Mouse (Mus musculus) kidney, adult 2 months (tissue): ENCODE measurements around the gene Sec14l5. TPM values are rescaled to one million over a fixed set of nuclear protein-coding genes. Genes with fewer than 3 reads are reported as not detected.

Experiments
- DNase-seq: peaks from one replicate; pipeline ENCODE4 v3.0.0; 2021
- H3K27ac ChIP-seq: fragments of 200-500 bp; 2 replicates; pipeline ENCODE4 v1.5.1; 2012; ENCODE audit warnings: low read depth, low read length, control low read depth, inconsistent platforms; ENCODE audit not compliant: insufficient read depth
- H3K27me3 ChIP-seq: fragments of 200-500 bp; replicated peaks from 2 replicates; pipeline ENCODE4 v1.6.1; 2012; ENCODE audit warnings: mild to moderate bottlenecking, moderate library complexity, low read length, inconsistent platforms; ENCODE audit not compliant: control insufficient read depth, insufficient read depth
- H3K36me3 ChIP-seq: fragments of 200-500 bp; 2 replicates; pipeline ENCODE4 v1.6.1; 2012; ENCODE audit warnings: mild to moderate bottlenecking, moderate library complexity, low read length, inconsistent platforms; ENCODE audit not compliant: control insufficient read depth, insufficient read depth
- H3K4me1 ChIP-seq: fragments of 200-500 bp; 2 replicates; pipeline ENCODE4 v1.6.1; 2011; ENCODE audit warnings: low read length; ENCODE audit not compliant: control insufficient read depth, insufficient read depth
- H3K4me3 ChIP-seq: fragments of 200-500 bp; 2 replicates; pipeline ENCODE4 v1.5.1; 2011; ENCODE audit warnings: mild to moderate bottlenecking, low read depth, low read length, control low read depth; ENCODE audit not compliant: insufficient read depth
- CTCF ChIP-seq: fragments of 200-500 bp; conservative IDR thresholded peaks from 2 replicates; pipeline ENCODE4 v1.5.1; 2011; ENCODE audit warnings: low read depth, mild to moderate bottlenecking, control low read depth, low read length, moderate library complexity, mixed read lengths; ENCODE audit not compliant: insufficient read depth, insufficient read length
- POLR2A ChIP-seq: fragments of 200-500 bp; IDR thresholded peaks from one replicate; pipeline ENCODE4 v1.6.1; 2011; ENCODE audit warnings: low read depth, low read length, control low read depth
- WGBS: fragments of 180-500 bp; shearing (Covaris S2); methylation state at CpG from one replicate; pipeline ENCODE4 v1.1.7; 2018; 5-methylcytosine and 5-hydroxymethylcytosine counted together
- polyA plus RNA-seq: library from polyadenylated mRNA; depleted of rRNA; stranded (reverse); fragments of >200 nt; gene quantifications from 2 replicates; pipeline ENCODE4 v1.2.3, GENCODE M21; 2012

The Sec14l5 gene
- polyA plus RNA-seq, 1 experiment = 0.34 TPM

DNA sequence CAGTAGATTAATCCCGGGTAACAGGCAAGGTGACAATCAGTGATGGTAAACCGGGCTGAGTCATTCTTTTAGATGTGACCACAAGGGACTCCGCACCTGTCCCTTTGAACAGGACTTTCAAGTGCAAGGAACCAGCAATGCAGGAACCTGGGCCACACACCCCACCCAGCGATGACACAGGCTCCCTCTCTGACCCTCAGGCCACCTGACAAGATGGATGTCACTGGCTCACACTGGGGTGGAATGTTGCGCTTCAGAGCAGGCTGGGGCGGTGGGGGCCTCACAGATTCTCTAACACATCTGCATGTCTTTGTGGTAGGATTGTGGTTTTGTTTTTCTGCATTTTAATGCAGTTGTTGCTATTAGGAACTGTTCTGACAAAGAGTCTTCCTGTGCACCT is 23.4 kb upstream of the Sec14l5 start:
- no peak for TF ChIP-seq CTCF
- no peak for TF ChIP-seq POLR2A
- WGBS = 77% methylated on average over 6 of the region's 6 CpGs
- H3K36me3 ChIP-seq = no peaks in the 10 kb centered on the region
- H3K4me1 ChIP-seq = no peaks in the 10 kb centered on the region
- DNase-seq = no peak
- H3K27me3 ChIP-seq = no peaks in the 10 kb centered on the region
- H3K4me3 ChIP-seq = no peak overlapping the region
- no peak overlapping the region for H3K27ac ChIP-seq

DNA sequence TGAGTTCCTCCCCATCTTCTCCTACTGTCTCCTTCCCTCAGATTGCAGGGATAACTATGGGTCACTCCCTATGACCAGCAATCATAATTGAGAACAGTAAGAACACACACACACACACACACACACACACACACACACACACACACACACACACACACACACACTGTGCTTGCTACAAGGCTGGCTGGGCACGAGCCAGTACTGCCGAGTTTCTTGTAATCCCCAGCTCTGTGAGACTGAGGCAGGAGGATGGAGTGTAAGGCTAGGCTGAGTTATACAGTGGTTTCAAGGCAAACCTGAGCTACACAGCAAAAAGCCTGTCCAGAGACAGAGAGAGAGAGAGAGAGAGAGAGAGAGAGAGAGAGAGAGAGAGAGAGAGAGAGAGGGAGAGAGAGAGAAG is 16.7 kb upstream of the Sec14l5 start:
- WGBS = 41% methylated on average over 2 of the region's 2 CpGs
- no peak overlapping the region for H3K27ac ChIP-seq
- H3K27me3 ChIP-seq = no peaks in the 10 kb centered on the region
- DNase-seq = no peak
- TF ChIP-seq CTCF (no peak), POLR2A (no peak)
- H3K4me3 ChIP-seq = no peak overlapping the region
- H3K36me3 ChIP-seq = no peaks in the 10 kb centered on the region
- no peaks in the 10 kb centered on the region; the same call in 1 of the 2 replicates for H3K4me1 ChIP-seq

DNA sequence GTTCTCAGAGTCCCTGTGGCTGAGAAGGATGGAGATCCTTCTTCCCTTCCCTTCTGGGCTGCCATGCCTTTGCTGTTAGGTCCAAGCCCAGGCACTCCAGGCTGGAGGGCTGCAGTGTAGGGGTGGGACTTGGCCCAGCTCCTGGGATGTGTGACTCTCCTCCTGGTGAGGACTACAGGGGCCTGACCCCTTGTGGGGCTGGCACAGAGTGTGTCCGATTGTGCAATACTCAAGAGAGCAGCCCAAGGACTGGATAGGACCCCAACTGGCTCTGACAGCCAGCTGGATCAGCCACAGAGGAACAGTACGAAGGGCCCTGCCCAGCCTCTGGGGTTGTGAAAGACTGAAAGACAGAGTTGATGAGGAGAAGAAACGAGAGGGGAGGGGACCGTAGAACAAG is 16.1 kb upstream of the Sec14l5 start:
- no peak overlapping the region for H3K27ac ChIP-seq
- no peaks in the 10 kb centered on the region; the same call in 1 of the 2 replicates for H3K4me1 ChIP-seq
- WGBS = 26% methylated on average over 4 of the region's 4 CpGs
- TF ChIP-seq POLR2A (no peak), CTCF (no peak)
- DNase-seq = peak; percentile 32
- no peaks in the 10 kb centered on the region for H3K36me3 ChIP-seq
- no peak overlapping the region for H3K4me3 ChIP-seq
- no peaks in the 10 kb centered on the region for H3K27me3 ChIP-seq

DNA sequence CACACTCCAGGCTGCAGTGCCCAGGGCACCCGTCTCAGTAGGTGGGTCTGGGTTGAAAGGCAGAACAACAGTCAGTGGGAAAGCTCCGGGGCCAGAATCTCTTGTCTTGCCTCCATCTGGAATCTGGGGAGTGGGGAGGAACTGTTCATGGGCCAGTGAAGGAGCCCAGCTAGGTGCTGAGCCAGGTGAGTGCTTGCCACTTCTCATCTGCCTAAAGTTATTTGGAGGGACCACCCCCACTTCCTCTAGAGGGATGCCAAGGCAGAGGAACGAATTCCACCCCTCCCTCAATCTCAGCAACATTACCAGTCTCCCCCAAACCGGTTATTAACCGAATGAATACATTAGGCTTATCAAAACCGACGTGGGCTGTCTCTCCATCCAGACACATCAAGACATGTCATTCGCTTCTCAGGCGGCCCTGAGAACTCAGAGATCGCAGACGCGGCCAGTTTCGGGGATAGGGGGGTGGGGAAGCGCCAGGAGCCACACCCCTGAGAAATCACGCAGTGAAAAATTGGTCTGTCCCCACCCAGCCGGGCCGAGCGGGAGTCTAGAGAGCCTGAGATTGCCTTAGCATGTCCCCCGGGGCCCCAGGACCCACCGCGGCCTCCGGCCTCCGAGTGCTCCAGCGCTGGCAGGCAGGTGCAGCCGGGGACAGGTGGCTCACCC is 15.5 kb upstream of the Sec14l5 start:
- H3K36me3 ChIP-seq = no peaks in the 10 kb centered on the region
- no peak for DNase-seq
- 7% methylated on average over 25 of the region's 25 CpGs for WGBS
- no peaks in the 10 kb centered on the region; the same call in 1 of the 2 replicates for H3K4me1 ChIP-seq
- no peaks in the 10 kb centered on the region for H3K27me3 ChIP-seq
- no peak for TF ChIP-seq CTCF
- TF ChIP-seq POLR2A = no peak
- H3K4me3 ChIP-seq = peak overlapping the region; percentile 48; the same call in 1 of the 2 replicates
- no peak overlapping the region for H3K27ac ChIP-seq

DNA sequence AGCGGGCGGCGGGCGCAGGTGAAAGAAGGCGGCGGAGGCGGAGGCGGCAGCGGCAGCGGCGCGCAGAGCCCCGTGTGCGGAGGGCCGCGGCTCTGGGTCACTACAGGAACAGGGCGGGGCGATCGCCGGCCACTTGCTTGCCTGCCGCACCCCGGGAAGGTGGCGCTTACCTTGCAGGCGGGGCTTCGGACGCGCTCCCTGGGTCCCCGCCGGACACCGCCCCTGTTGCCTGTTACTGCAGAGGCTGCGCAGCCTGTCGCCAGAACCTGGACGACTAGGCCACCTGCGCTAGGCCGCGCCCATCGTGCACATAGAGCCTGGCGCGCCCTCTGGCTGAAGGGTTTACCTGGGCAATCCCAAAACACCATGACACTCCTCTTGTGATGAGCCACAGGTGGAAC is 14.5 kb upstream of the Sec14l5 start, which contains the start of gene Ppl:
Gene Ppl, minus strand, starts transcription at position 21 of the 401 bp plus-strand sequence.
- no peaks in the 10 kb centered on the region; the same call in 1 of the 2 replicates for H3K4me1 ChIP-seq
- WGBS = under 1% methylated on average over 39 of the region's 39 CpGs
- H3K27ac ChIP-seq = no peak within 1 kb of the TSS; the same call in 1 of the 2 replicates
- DNase-seq = peak; percentile 92
- no peaks in the 10 kb centered on the region for H3K27me3 ChIP-seq
- TF ChIP-seq CTCF (peak; percentile 60), POLR2A (no peak)
- peak within 1 kb of the TSS; percentile 48 for H3K4me3 ChIP-seq
- H3K36me3 ChIP-seq = no peaks in the 10 kb centered on the region

DNA sequence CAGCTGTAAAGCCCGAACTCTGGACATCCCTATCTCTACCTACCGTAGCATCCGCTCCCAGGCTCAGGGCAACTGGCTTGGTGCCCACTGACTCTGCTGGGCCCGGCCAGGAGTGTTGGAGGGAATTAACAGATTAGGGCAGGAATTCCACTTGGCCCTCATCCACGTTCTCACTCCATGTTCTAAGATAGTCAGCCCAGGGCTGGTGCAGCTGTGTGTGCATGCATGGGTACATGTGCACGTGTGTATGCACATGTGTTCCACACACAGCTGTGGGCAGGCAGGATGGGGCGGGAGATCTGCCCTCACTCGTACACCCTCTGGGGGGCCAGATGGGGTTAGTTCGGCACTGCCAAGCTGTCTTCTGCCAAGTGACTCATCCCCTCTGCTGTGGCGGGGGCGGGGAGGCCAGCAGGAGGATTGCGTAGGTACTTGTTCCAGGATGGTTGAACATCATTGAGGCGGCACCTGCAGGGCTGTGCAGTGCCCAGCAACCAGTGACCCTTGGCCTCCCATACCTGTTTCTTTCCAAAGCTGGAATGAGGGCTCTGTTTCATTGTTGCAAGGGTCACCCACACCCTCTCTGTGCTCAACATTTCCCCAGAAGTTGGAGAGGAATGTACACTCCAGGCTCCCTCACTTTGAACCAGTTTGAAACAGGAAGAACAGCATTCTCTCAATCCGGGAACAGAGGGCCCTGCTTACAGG is 12.1 kb upstream of the Sec14l5 start:
- TF ChIP-seq CTCF (no peak), POLR2A (no peak)
- Histone ChIP-seq H3K27me3 (no peaks in the 10 kb centered on the region), H3K36me3 (no peaks in the 10 kb centered on the region), H3K27ac (peak overlapping the region; percentile 36; the same call in 1 of the 2 replicates), H3K4me1 (no peaks in the 10 kb centered on the region; the same call in 1 of the 2 replicates), H3K4me3 (no peak overlapping the region)
- peak; percentile 52 for DNase-seq
- WGBS = 40% methylated on average over 14 of the region's 14 CpGs
